Mouse (Mus musculus) WW6 (cell line): ENCODE data around the gene Baz2b.
"Not testable (repeated sequence)": the region's sequence is repeated elsewhere in the genome, so short reads cannot be mapped to it uniquely, and the experiment has no call there.

Experiments used
- DNase-seq: peaks from one replicate; pipeline ENCODE4 v3.0.0-alpha.2; 2013; ENCODE audit warnings: low read depth, low spot score

Baz2b gene

GRCm38 (mm10) chr2:60089528-60090247 lies 120.0 kb downstream of the Baz2b start:
- DNase-seq = no peak

GRCm38 (mm10) chr2:60088785-60089527 lies 120.7 kb downstream of the Baz2b start:
- no peak for DNase-seq

- no peak for DNase-seq
These were observed 123.3 kb downstream of the Baz2b start for GRCm38 (mm10) chr2:60086197-60086903.

- no peak for DNase-seq
These were observed 124.8 kb downstream of the Baz2b start for GRCm38 (mm10) chr2:60084823-60085222.

- no peak for DNase-seq
These were observed 126.5 kb downstream of the Baz2b start for GRCm38 (mm10) chr2:60082984-60083636.

GRCm38 (mm10) chr2:60082225-60082624 lies 127.4 kb downstream of the Baz2b start:
- DNase-seq = no peak

GRCm38 (mm10) chr2:60080831-60081230 lies 128.8 kb downstream of the Baz2b start:
- no peak for DNase-seq

GRCm38 (mm10) chr2:60077631-60078030 lies 132.0 kb downstream of the Baz2b start:
- DNase-seq = no peak

- no peak for DNase-seq
These were observed 132.8 kb downstream of the Baz2b start for GRCm38 (mm10) chr2:60076800-60077199.

GRCm38 (mm10) chr2:60076025-60076424 lies 133.6 kb downstream of the Baz2b start:
- no peak for DNase-seq

- DNase-seq = not testable (repeated sequence)
These were observed 135.8 kb downstream of the Baz2b start for GRCm38 (mm10) chr2:60073798-60074197.

GRCm38 (mm10) chr2:60071813-60072212 lies 137.8 kb downstream of the Baz2b start:
- DNase-seq = no peak

GRCm38 (mm10) chr2:60070938-60071337 lies 138.7 kb downstream of the Baz2b start:
- no peak for DNase-seq

- DNase-seq = no peak
These were observed 141.2 kb downstream of the Baz2b start for GRCm38 (mm10) chr2:60068468-60068867.

GRCm38 (mm10) chr2:60065415-60065814 lies 144.2 kb downstream of the Baz2b start:
- no peak for DNase-seq

GRCm38 (mm10) chr2:60060185-60060775 lies 149.4 kb downstream of the Baz2b start:
- DNase-seq = no peak

- no peak for DNase-seq
These were observed 150.3 kb downstream of the Baz2b start for GRCm38 (mm10) chr2:60059300-60059699.

GRCm38 (mm10) chr2:60056043-60056442 lies 153.6 kb downstream of the Baz2b start:
- no peak for DNase-seq

GRCm38 (mm10) chr2:60054808-60055535 lies 154.7 kb downstream of the Baz2b start:
- no peak for DNase-seq

GRCm38 (mm10) chr2:60053222-60054010 lies 156.2 kb downstream of the Baz2b start:
- no peak for DNase-seq
